Mouse (Mus musculus) MEL (cell line): ENCODE results near the gene Traf5.

Experiments used
- CTCF ChIP-seq, 3 experiments: IDR thresholded peaks in 2 of 3; conservative IDR thresholded peaks in 1 of 3; 2 replicates each; pipeline ENCODE4 v1.5.1; 2011 to 2012; ENCODE audit warnings: low read length in 3 of 3, low read depth in 2 of 3, mild to moderate bottlenecking in 2 of 3, improper control_type of control experiment in 1 of 3, inconsistent platforms in 1 of 3, mixed read lengths in 1 of 3, moderate library complexity in 1 of 3; ENCODE audit not compliant: control insufficient read depth in 1 of 3, insufficient read depth in 1 of 3, poor library complexity in 1 of 3, severe bottlenecking in 1 of 3
- GATA1 ChIP-seq: IDR thresholded peaks from 2 replicates; pipeline ENCODE4 v1.6.1; 2011; ENCODE audit warnings: low read depth, low read length, improper control_type of control experiment
- TAL1 ChIP-seq: IDR thresholded peaks from 2 replicates; pipeline ENCODE4 v1.6.1; 2012; ENCODE audit warnings: mild to moderate bottlenecking, inconsistent platforms, low read length, moderate library complexity, mixed read lengths

- no peak for TF ChIP-seq TAL1
- no peak for TF ChIP-seq GATA1
- no peak for TF ChIP-seq CTCF (IDR thresholded peaks at IDR 0.05 in 2 of 3, conservative IDR thresholded peaks at IDR 0.05 in 1 of 3; ENCODE audit: control insufficient read depth in 1 of 3, insufficient read depth in 1 of 3, low read depth in 2 of 3, low read length in 3 of 3, poor library complexity in 1 of 3, severe bottlenecking in 1 of 3)
Observed at GRCm38 (mm10) chr1:192136561-192137290, 44.4 kb upstream of the Traf5 start.
